Mouse (Mus musculus) cortical plate, adult 2 months (tissue): ENCODE results near the gene Cactin.

ENCODE experiments used
- CTCF ChIP-seq: fragments of 200-500 bp; IDR thresholded peaks from 2 replicates; pipeline ENCODE4 v1.5.1; 2011; ENCODE audit warnings: mild to moderate bottlenecking, control low read depth, low read length; ENCODE audit not compliant: insufficient read depth; ENCODE audit errors: extremely low read depth
- POLR2A ChIP-seq: fragments of 200-500 bp; IDR thresholded peaks from 2 replicates; pipeline ENCODE4 v1.6.1; 2011; ENCODE audit warnings: mild to moderate bottlenecking, low read length, control low read depth; ENCODE audit not compliant: insufficient read depth; ENCODE audit errors: extremely low read depth

- no peak for TF ChIP-seq POLR2A
- no peak for TF ChIP-seq CTCF
These were observed 17.6 kb upstream of the Cactin start for GRCm38 (mm10) chr10:81303258-81303657.
